Mouse (Mus musculus): ENCODE results near the gene Uqcrq.

GRCm38 (mm10) chr11:53477833-53478232 is 47.2 kb upstream of the Uqcrq start:
- TF ChIP-seq POLR2A (IDR thresholded peaks at IDR 0.05; ENCODE audit: insufficient read depth, low read depth, low read length) (no peak), EP300 (IDR thresholded peaks at IDR 0.05; ENCODE audit: insufficient read depth, low read depth, low read length) (no peak), CTCF (IDR thresholded peaks at IDR 0.05) (no peak)

All from heart, adult 2 months (tissue).